Mouse (Mus musculus) heart, embryonic 11.5 days (tissue): ENCODE measurements at regions not wholly inside any gene's neighbourhood (a gene's known extent, or its start where the extent isn't known, plus 50 kb on each side); places are given as distances from the start of the nearest gene placed in this dataset.

Experiments
- ATAC-seq: fragments of 200-750 bp; cut with Nextera tagmentation; replicated peaks from 2 replicates; pipeline ENCODE4 v1.8.0; 2017; ENCODE audit warnings: moderate library complexity; ENCODE audit not compliant: insufficient number of reproducible peaks, low FRiP score, low TSS enrichment
- H3K27ac ChIP-seq: fragments of 300-500 bp; sonication (generic); 2 replicates; pipeline ENCODE4 v1.5.1; 2014; ENCODE audit warnings: mild to moderate bottlenecking, low read depth, low read length
- H3K27me3 ChIP-seq: fragments of 300-500 bp; sonication (generic); 2 replicates; pipeline ENCODE4 v1.6.1; 2014; ENCODE audit warnings: mild to moderate bottlenecking, low read length, mixed read lengths; ENCODE audit not compliant: control insufficient read depth, insufficient read depth
- H3K36me3 ChIP-seq: fragments of 300-500 bp; sonication (generic); 2 replicates; pipeline ENCODE4 v1.6.1; 2014; ENCODE audit warnings: mild to moderate bottlenecking, low read length, moderate library complexity, mixed read lengths; ENCODE audit not compliant: control insufficient read depth, insufficient read depth
- H3K4me1 ChIP-seq: fragments of 300-500 bp; sonication (generic); 2 replicates; pipeline ENCODE4 v1.6.1; 2014; ENCODE audit warnings: low read length; ENCODE audit not compliant: control insufficient read depth, insufficient read depth
- H3K4me2 ChIP-seq: fragments of 300-500 bp; sonication (generic); 2 replicates; pipeline ENCODE4 v1.6.1; 2014; ENCODE audit warnings: mild to moderate bottlenecking, moderate library complexity
- H3K4me3 ChIP-seq: fragments of 300-500 bp; sonication (generic); 2 replicates; pipeline ENCODE4 v1.5.1; 2014; ENCODE audit warnings: low read depth, low read length
- H3K9ac ChIP-seq: fragments of 300-500 bp; sonication (generic); 2 replicates; pipeline ENCODE4 v1.6.1; 2014; ENCODE audit warnings: mild to moderate bottlenecking, low read depth, low read length, moderate library complexity
- H3K9me3 ChIP-seq: fragments of 300-500 bp; sonication (generic); replicated peaks from 2 replicates; pipeline ENCODE4 v1.6.1; 2016; ENCODE audit warnings: low read length; ENCODE audit not compliant: control insufficient read depth
- WGBS: fragments of 180-500 bp; shearing (Covaris S2); extraction: QIAGEN DNeasy Blood & Tissue Kit; methylation state at CpG from one replicate; pipeline ENCODE4 v1.1.7; 2014; ENCODE audit not compliant: insufficient replicate concordance; 5-methylcytosine and 5-hydroxymethylcytosine counted together

DNA sequence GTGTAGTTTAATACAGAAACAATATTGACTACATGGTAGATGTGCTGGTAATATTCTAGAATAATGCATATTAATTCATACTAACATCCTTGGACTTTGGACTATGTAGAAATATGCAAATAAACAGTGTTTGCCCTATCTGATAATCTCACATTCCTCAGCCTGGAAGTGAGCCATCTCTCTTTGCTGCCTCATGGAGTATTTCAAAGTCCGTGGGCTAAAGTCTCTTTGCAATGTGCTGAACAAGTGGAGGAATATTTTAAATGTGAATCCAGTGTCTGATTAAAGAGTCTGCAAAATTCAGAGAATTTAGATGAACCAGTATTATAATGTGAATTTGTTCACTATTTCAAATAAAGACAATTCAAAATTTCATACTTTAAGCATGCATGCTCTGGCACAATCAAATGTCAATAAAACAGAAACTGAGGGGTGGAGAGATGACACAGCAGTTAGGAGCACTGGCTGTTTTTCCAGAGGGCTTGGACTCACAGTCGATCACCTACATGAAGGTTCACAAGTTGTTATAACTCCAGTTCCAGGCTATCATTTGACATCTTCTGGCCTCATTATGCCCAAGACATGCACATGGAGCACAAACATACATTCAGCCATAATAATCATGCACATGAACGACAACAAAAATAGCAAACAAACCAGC is 487.6 kb upstream of the Adamts5 start:
- Histone ChIP-seq H3K4me2 (no peak overlapping the region), H3K4me1 (no peaks in the 10 kb centered on the region), H3K9me3 (no peaks in the 10 kb centered on the region), H3K4me3 (no peak overlapping the region), H3K9ac (no peak overlapping the region), H3K27me3 (no peaks in the 10 kb centered on the region), H3K36me3 (no peaks in the 10 kb centered on the region), H3K27ac (no peak overlapping the region)
- ATAC-seq, result no peak
- WGBS, result 61% methylated on average over 3 of the region's 3 CpGs

DNA sequence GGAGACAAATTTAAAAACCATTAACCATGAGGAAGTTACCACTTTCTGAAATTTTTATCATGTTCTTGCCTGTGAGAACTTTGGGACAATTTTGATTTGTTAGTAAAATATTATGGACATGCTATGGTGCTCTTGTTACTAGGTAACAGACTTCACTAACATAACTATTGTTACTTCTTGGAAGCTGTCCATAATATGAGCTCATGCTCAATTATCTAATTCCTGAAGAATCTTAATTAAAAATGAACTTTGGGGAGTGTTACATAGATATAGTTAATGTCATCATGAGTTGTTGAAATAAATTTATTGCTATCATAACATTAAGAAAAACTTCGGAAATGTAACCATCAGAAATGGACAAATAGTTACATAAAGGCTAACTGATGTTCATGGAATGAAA is 486.5 kb upstream of the Adamts5 start:
- no peaks in the 10 kb centered on the region for H3K4me1 ChIP-seq
- H3K27me3 ChIP-seq, result no peaks in the 10 kb centered on the region
- H3K9ac ChIP-seq, result no peak overlapping the region
- 81% methylated on average over 1 of the region's 1 CpGs for WGBS
- no peak for ATAC-seq
- no peak overlapping the region for H3K4me2 ChIP-seq
- no peak overlapping the region for H3K4me3 ChIP-seq
- H3K9me3 ChIP-seq, result no peaks in the 10 kb centered on the region
- H3K36me3 ChIP-seq, result no peaks in the 10 kb centered on the region
- no peak overlapping the region for H3K27ac ChIP-seq

DNA sequence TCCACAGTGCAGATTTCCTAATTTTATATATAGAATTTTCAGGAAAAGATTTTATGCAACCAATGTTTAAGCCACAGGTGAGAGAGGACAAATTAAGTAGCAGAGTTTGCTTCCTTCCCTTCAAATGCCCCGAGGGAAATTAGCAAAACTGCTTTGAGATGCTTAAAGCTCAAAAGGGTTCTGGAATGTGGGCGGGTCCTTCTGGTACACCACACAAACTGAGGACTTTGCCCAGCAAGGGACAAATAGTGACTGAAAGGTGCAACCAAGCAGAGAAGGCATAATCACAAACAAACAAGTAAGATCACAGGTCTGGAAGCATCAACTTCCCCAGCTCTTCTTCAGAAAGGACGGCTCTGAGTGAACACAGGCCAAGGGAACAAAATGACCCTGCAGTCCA is 476.4 kb upstream of the Adamts5 start:
- Histone ChIP-seq H3K4me1 (no peaks in the 10 kb centered on the region), H3K27ac (no peak overlapping the region), H3K9ac (no peak overlapping the region), H3K9me3 (no peaks in the 10 kb centered on the region), H3K4me2 (no peak overlapping the region), H3K4me3 (no peak overlapping the region), H3K27me3 (no peaks in the 10 kb centered on the region), H3K36me3 (no peaks in the 10 kb centered on the region)
- ATAC-seq, result no peak
- 49% methylated on average over 3 of the region's 3 CpGs for WGBS

DNA sequence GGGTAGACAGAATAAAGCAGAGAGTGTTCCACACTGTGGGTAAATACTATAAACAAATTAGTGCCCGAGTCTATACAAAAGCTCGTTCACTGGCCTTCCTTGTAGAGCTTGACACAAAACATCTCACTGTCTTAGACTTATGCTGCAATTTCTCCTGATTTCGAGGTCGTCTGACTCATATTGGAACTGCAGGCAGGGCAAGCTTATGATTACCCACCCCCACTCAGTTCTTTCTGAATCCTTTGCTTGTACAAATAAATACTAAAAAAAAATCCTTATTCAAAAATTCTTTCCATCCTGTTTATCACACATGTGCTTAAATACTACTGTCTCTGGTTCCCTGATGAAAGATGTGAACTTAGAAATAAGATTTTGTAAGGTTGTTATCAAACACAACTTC is 470.0 kb upstream of the Adamts5 start:
- Histone ChIP-seq H3K4me3 (no peak overlapping the region), H3K27ac (no peak overlapping the region), H3K4me2 (no peak overlapping the region), H3K9ac (no peak overlapping the region), H3K9me3 (no peaks in the 10 kb centered on the region), H3K27me3 (no peaks in the 10 kb centered on the region), H3K4me1 (no peaks in the 10 kb centered on the region), H3K36me3 (no peaks in the 10 kb centered on the region)
- WGBS, result 68% methylated on average over 4 of the region's 4 CpGs
- ATAC-seq, result no peak

DNA sequence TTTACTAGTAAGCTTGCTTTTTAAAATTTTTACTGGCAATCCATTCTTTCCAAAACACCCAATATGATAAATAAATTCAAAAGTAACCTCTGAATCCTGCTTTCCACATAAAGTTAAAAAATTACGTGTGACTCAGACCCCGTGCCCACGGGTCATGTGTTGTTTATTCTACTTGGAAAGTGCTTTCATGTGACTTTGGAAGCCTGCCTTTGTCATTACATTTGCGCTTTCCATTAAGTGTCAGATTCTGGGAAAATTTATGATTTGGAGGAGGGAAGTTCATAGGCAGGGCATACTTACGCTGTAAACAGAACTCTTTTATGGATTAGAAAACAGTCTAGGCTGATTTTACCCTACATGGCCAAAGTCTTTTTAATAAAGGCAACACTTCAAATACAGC is 466.8 kb upstream of the Adamts5 start:
- Histone ChIP-seq H3K27me3 (no peaks in the 10 kb centered on the region), H3K4me3 (no peak overlapping the region), H3K4me1 (no peaks in the 10 kb centered on the region), H3K27ac (no peak overlapping the region), H3K9ac (no peak overlapping the region), H3K4me2 (no peak overlapping the region), H3K9me3 (no peaks in the 10 kb centered on the region), H3K36me3 (no peaks in the 10 kb centered on the region)
- ATAC-seq, result no peak
- WGBS, result 75% methylated on average over 5 of the region's 5 CpGs

DNA sequence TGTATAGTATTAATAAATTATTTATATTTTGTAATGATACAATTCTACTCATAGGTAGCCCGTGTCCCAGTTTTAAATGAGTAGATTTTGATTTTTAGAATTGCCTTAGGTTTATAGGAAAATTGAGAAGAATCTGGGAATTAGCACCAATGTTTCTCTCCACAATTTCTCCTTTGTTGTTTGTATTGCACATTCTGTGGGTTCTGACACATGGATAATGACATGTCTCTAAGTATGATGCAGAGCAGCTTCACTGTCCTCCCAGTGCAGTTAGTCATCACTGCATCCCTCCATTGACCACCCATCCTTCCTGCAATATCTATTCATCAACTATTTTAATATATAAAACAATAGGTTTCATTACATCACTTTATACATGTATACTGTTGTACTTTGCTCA is 464.6 kb upstream of the Adamts5 start:
- no peak for ATAC-seq
- H3K27ac ChIP-seq, result no peak overlapping the region
- no peaks in the 10 kb centered on the region for H3K9me3 ChIP-seq
- H3K9ac ChIP-seq, result no peak overlapping the region
- H3K4me2 ChIP-seq, result no peak overlapping the region
- H3K4me1 ChIP-seq, result no peaks in the 10 kb centered on the region
- no peak overlapping the region for H3K4me3 ChIP-seq
- H3K36me3 ChIP-seq, result no peaks in the 10 kb centered on the region
- 76% methylated on average over 1 of the region's 1 CpGs for WGBS
- no peaks in the 10 kb centered on the region for H3K27me3 ChIP-seq

DNA sequence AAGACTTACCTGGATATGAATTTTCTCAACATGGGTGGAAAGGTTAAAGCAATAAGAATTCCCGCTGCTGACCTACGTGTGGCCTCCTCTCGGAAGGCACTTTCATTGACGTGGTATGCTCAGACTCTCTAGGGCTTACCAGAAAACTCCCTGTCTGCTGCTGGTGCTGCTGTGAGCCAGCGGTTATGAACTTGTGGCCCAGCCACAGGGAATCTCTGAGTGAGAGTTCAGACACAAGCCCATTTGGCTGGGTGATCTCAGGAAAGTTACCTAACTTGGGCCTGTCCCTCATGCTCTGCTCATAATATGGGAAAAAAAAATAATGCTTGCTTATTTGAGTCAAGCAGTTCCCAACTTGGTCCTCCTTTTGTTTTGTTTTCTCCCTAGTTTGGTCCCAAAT is 459.5 kb upstream of the Adamts5 start:
- Histone ChIP-seq H3K36me3 (no peaks in the 10 kb centered on the region), H3K4me2 (no peak overlapping the region), H3K27ac (no peak overlapping the region), H3K9ac (no peak overlapping the region), H3K4me1 (no peaks in the 10 kb centered on the region), H3K4me3 (no peak overlapping the region), H3K27me3 (no peaks in the 10 kb centered on the region), H3K9me3 (no peaks in the 10 kb centered on the region)
- 84% methylated on average over 5 of the region's 5 CpGs for WGBS
- ATAC-seq, result no peak

DNA sequence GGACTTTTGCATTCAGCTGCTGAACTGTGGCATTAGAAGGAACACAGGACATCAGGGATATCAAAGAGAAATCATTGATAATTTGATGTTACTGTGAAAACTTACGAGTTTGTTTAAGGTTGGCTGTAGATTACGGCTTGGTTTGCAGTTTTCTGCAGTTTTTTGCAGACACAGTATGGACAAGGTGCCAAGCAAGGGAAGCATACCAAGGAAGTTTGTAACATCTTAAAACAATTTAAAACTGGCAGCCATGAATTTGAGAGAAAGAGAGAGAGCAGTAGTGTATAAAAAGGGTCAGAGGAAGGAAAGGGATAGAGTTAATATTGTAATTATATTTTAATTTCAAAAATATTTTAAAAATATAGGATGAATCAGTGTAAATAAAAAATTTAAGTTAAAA is 453.4 kb upstream of the Adamts5 start:
- no peak for ATAC-seq
- Histone ChIP-seq H3K4me3 (no peak overlapping the region), H3K9ac (no peak overlapping the region), H3K4me2 (no peak overlapping the region), H3K27me3 (no peaks in the 10 kb centered on the region), H3K9me3 (no peaks in the 10 kb centered on the region), H3K36me3 (no peaks in the 10 kb centered on the region), H3K27ac (no peak overlapping the region), H3K4me1 (no peaks in the 10 kb centered on the region)
- 70% methylated on average over 2 of the region's 2 CpGs for WGBS

DNA sequence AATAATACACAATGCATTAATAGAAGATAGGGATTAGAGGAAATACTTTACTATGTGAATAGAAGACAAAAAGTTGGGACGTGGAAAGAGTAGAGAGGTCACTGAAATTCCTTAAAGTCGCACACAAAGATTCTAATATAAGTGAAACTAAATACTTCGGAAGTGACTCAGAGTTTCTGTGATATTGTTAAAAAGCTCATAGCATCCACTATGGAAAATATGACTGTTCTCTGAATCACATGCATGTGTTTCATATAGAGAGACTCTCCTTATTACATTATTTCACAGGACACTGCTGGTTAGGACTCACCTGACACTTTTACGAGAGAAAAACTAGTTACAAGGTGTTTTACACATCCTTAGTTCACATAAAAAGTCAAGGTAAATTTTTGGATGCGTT is 446.1 kb upstream of the Adamts5 start:
- H3K9me3 ChIP-seq, result no peaks in the 10 kb centered on the region
- no peak overlapping the region for H3K4me3 ChIP-seq
- H3K4me2 ChIP-seq, result no peak overlapping the region
- no peak overlapping the region for H3K27ac ChIP-seq
- H3K9ac ChIP-seq, result no peak overlapping the region
- no peaks in the 10 kb centered on the region for H3K4me1 ChIP-seq
- 78% methylated on average over 5 of the region's 5 CpGs for WGBS
- no peaks in the 10 kb centered on the region for H3K36me3 ChIP-seq
- no peak for ATAC-seq
- H3K27me3 ChIP-seq, result no peaks in the 10 kb centered on the region
